Mouse (Mus musculus) B cell, adult 62 days (primary cell): ENCODE data around the gene Nsmce1. TPM values are rescaled to one million over a fixed set of nuclear protein-coding genes. Genes with fewer than 3 reads are reported as not detected.

Experiments used
- total RNA-seq: library from RNA; stranded (reverse); gene quantifications from 4 replicates; pipeline ENCODE4 v1.2.4, GENCODE M21; 2023

Gene Nsmce1
- 44.1 to 53.0 TPM (median 48.0 TPM) in 4 replicates for total RNA-seq

GRCm38 (mm10) chr7:125490947-125491735, at the start of gene Nsmce1:
Gene Nsmce1, minus strand, starts transcription at chr7:125491596.

GRCm38 (mm10) chr7:125444464-125445401, 46.7 kb downstream of the Nsmce1 start, which contains the start of gene Kdm8:
Gene Kdm8, plus strand, starts transcription at chr7:125444676.

Other genes starting within 250 kb of the Nsmce1 start
- gene Kdm8, start 46.9 kb downstream of the Nsmce1 start, total RNA-seq: 5.3 to 7.8 TPM (median 6.7 TPM) in 4 replicates
- 193 to 214 TPM (median 200 TPM) in 4 replicates for gene Il4ra, start 60.5 kb upstream of the Nsmce1 start, total RNA-seq
- 192 to 211 TPM (median 202 TPM) in 4 replicates for gene Il21r, start 111.8 kb upstream of the Nsmce1 start, total RNA-seq
- 78.7 to 87.3 TPM (median 80.5 TPM) in 4 replicates for gene Gtf3c1, start 216.2 kb upstream of the Nsmce1 start, total RNA-seq
- 26.9 to 33.8 TPM (median 29.8 TPM) in 4 replicates for gene D430042O09Rik, start 216.3 kb upstream of the Nsmce1 start, total RNA-seq